Mouse (Mus musculus): ENCODE data around the gene Rtf2.
A peak's percentile ranks its signal among the peaks of the same experiment; 100 is the strongest.

The Rtf2 gene

DNA sequence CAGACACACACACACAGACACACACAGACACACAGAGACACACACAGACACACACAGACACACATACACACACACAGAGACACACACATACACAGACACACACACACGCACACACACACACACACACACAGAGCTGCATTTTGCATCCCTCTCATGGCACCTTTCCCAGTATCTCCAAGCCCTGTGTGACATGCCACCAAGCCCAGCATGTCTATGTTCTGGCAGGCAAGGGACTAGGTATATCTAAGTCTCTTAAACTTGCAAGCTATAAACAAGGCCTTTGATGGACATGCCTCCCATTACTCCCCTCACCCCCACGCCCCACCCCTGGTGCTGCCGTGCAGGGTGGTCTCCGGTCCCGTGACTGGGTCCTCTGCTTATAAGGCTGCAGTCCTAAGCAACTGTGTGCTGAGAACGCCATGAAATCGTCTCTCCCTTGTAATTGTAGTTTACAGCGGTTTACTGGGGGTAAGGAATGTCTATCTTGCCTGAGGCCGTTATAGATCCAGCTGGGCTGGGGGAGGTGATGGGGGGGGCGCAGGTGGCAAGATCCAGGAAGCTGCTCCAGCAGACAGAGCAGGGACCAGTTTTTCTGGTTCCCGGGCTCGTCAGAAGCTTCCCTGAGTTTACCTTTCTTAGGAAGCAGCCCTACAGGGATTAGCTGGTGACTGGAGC lies 44.5 kb downstream of the Rtf2 start:
- DNase-seq, result no peak

DNA sequence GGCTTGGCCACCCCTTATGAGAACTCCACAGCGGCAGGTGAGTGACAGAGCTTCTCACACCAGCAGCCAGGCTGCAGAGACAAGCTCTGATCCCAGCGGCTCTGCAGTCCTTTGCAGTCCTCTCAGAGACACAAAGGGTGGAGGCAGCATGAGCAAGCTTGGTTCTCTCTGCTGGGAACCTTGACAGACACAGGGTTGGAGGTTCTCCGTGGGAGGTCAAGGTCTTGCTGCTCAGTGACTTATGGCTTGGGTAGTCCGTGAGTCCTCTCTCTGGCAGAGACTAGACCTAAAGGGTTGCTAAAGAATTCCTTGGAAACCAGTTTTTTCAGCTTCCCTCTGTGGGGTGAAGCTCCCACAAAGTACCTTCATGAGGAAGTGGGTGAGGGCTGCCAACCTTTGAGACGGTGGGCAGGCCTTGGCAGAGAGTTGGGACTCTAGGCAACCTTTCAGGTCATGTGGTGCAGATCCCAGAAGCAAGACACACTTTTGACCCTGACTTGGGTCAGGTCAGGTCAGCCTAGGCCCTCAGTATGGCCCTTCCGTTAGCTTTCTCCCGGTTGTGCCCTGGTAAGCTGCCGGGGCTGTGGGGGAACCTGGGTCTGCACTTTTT lies 56.5 kb downstream of the Rtf2 start:
- no peak for DNase-seq

DNA sequence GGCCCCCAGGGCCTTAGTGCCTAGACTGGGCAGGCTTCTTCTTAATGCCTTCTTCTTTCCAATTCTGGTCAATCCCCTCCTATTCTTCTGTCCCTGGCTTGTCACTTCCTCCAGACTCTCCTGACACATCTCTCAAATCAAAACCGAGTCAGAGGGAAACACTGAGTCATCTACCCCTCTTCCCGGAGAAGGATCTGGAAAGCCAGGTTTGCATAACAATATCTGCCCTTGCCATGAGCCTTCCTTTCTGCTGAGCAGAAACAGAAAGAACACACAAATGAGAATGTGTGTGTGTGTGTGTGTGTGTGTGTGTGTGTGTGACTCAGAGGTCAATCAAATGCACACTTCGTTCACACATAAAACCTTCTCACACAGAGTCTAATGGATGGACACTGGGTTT lies 58.5 kb downstream of the Rtf2 start:
- DNase-seq, result peak; percentile 28

DNA sequence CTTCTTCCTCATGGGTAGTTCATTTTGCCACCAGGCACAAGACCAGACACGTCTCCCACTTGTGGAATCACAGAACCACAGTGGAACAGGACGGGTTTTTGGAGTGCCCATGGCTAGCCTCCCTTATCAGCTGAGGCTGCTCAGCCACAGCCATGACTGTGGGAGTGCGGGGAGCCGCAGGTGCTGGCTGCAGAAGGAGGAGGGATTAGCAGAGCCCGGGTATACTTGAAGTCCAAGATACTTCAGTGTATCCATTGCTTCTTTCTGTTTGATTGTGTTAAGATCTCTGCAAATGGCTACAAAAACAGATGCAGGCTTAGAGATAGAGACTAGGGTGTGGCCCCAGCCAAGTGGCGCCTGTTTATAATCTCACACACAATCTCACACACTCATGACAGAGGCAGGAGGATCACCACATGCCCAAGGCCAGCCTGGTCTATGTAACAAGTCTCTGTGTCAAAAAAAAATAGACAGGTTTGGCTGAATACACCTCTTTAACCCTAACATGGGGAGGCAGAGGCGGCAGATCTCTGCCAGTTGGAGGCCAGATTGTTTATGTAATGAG lies 60.5 kb downstream of the Rtf2 start:
- no peak for DNase-seq

DNA sequence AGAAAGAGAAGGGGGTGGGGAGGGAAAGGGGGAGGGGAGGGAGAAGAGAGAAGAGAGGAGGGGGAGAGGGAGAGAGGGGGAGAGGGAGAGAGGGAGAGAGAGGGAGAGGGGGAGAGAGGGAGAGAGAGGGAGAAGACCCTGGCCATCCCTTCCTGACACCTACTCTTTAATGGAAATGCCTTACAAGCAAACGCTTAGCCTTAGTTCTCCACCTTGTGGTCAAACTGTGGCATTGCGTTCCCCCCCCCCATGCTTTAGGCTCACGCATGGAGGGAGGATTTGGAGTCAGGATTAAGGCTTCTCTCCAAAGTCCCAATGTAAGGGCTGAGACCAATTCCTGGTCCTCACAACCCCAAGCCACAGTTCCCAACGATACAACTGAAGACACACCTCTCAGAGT lies 61.0 kb downstream of the Rtf2 start:
- no peak for DNase-seq

DNA sequence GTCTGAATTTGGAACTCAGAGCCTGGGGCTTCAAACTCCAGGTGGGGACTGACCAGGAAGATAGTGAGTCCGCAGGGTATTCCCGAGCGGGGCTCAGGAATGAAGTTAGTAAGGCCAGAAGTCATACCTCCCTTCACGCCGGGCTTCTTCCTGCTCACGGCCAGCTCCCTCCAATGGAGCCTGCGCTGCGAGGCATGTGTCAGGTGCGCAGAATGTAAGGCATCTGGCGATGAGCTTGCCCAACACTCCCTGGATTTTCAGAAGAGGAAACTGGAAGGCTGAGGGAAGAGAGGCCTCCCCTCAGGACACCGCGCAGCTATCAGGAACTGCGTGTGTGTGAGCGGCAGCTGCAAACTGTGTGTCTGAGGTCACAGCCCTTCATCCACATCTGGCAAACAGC lies 61.8 kb downstream of the Rtf2 start:
- DNase-seq, result no peak

DNA sequence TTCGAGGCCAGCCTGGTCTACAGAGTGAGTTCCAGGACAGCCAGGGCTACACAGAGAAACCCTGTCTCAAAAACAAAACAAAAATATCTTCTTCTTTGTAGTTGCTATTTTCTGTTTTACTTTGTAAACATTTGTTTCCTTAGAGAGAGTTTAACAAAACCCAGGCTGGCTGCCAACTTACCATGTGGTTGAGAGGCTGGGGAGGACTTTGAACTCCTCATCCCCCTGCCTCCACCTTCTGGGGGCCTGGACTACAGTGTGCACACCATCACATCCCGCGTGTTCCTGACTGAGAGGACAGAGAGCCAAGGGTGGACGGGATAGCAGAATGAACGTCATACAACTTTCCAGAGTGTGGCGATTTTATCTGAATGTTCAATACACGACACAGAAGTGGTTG lies 65.8 kb downstream of the Rtf2 start:
- DNase-seq, result no peak

DNA sequence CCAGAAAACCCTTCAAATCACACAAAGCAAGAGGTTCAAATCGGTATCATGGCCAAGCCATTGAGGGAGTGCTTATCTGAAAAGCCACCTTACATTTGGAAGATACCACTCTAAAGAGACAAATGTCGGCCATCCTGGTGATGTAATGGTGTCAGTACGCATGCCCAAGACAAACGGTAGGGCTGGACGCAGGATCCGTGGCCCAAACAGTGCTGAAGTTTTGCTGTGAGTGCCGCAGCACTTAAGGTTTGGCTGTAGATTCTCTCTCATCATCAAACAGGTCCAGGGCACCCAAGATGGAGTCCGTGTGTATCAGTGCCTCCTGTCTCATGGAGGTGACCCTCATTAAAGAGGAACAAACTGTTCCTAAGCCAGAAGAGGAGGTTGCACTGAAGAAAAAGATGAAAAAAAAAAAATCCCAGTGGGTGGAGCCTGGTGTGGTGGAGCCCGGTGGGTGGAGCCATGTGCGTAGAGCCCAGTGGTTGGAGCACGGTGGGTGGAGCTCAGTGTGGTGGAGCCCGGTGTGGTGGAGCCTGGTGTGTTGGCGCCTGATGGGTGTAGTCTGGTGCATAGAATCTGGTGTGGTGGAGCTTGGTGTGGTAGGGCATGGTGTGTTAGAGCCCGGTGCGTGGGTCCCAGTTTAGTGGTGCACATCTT lies 69.8 kb downstream of the Rtf2 start:
- no peak for DNase-seq

DNA sequence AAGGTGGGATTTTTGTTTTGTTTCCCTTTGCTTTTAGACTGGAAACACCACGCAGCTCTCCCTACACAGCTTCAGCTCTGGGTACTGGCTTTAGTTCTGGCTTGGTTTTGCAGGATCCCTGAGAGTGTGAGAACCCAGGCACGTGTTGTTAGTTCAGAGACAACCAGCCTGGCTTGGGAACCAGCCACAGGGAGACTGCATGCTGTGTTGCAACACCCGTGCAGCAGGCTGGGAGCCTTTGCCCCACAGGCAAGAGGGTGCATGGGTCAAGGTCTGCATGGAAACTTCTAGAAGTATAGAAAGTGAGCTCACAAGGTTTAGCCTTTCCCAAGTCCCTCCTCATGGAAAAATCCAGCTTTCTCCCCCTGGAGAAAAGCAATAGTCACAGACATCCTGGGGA lies 70.5 kb downstream of the Rtf2 start:
- DNase-seq, result no peak

DNA sequence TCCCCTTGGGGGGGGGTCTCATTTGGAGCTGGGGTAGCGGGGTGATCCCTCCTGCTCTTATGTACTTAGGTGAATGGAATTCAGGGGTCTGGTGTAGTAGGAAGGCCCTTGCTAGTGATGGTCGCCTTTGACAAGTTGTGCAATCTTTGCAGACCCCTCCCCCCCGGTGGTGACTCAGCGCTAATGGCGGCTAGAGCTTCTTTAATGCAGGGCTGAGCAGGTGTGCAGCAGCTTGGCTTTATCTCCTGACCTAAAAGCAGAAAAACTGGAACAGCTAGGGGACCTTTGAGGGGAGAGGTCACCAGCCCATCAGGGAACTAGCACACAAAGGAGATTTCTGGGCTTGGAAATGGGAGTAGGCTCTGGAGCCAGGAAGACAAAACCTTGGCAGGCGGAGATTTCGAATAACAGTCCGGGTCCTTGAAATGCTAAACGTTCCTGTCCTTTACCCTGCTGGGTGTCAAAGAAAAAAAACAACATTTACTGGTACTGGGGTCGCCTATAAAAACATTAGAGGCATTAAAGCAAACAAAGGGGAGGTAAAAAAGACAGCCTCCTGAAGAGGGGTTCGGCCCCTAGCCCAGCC lies 76.1 kb downstream of the Rtf2 start:
- DNase-seq, result no peak
